Mouse (Mus musculus): ENCODE measurements around the gene Sergef.

The Sergef gene

GRCm38 (mm10) chr7:46616429-46617005, 23.1 kb downstream of the Sergef start:
- no peak for DNase-seq (ENCODE audit: low spot score)

GRCm38 (mm10) chr7:46615256-46615977, 24.2 kb downstream of the Sergef start:
- DNase-seq (ENCODE audit: low spot score): peak; percentile 79

DNA sequence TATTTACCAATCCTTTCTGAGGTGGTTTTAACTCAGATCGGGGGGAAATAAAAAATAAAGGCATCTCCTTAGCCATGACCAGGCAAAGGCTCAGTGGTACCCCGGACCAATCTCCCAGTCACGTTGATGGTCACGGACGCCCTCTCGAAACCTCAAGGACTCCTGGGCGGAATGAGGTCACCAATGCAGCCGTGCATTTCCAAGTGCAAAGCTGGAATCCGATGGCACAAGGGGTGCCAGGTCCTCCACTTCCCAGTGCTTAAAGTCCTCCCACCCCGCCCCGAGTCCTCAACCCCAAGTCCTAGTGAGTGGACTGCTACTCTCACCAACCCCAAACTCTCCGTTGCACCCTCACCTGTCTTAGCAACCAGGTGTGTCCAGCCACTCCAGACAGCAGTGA, 25.3 kb downstream of the Sergef start:
- peak; percentile 29 for DNase-seq (ENCODE audit: low spot score)

DNA sequence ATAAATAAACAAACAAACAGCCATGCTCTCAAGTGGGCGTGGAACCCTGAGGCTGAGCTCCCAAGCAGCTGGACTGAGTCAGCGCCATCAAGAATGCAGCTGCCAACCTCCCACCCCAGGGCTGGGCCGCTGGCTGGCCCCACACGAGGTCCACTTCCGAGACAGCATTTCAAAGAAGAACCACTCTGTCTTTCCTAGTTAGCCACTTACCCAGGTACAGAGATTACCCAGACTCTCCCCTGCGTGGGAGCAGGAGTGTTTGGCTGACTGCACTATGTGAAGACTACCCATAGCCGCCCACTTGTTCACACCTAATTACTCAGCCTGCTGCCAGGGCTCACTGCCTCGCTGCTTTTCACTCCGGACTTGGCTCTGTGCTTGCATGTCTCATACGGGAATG, 26.5 kb downstream of the Sergef start:
- DNase-seq (ENCODE audit: low spot score): no peak

GRCm38 (mm10) chr7:46612421-46612937, 27.1 kb downstream of the Sergef start:
- no peak for DNase-seq (ENCODE audit: low spot score)

DNA sequence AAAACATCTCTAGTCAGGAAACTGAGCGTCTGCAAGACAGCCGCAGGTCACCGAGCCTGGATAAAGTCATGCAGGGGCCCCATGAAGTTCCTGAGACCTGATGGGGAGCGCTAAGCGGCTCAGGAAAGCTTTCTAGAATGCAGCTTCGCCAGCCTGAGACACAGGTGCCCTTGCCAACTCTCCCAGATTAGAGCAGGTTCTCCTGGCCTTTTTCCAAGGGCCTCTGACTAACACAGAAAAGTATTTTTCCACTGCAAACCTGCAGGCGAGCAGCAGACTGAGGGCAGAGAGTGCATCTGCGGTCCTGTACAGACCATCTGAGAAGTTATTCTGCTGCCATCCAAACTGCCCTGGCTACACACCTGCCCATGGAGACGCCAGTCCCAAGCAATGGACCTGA, 27.6 kb downstream of the Sergef start:
- DNase-seq (ENCODE audit: low spot score): peak; percentile 71

- DNase-seq (ENCODE audit: low spot score): no peak
Measured at GRCm38 (mm10) chr7:46609317-46609716, 30.3 kb downstream of the Sergef start.

- DNase-seq (ENCODE audit: low spot score): peak; percentile 58
Measured at GRCm38 (mm10) chr7:46607428-46608055, 32.1 kb downstream of the Sergef start.

DNA sequence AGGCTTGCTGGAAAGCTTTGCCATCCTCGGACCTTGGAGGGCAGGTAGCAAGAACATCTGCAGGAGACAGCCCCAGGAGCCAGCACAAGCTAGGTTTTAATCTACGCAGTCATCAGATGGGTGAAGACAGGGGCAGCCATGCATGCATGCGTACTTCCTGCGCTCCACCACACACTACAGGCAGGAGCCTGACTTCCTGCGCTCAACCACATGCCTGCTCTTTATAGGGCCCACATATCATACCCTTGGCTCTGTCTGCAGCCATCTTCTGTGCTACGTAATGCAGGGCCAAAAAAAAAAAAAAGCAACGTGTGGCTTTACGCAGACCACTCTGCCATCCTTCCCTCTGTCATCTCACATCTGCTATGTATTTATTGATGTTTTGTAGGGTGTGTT, 32.6 kb downstream of the Sergef start:
- peak; percentile 16 for DNase-seq (ENCODE audit: low spot score)

GRCm38 (mm10) chr7:46606391-46607030, 33.1 kb downstream of the Sergef start:
- DNase-seq (ENCODE audit: low spot score): peak; percentile 65

DNA sequence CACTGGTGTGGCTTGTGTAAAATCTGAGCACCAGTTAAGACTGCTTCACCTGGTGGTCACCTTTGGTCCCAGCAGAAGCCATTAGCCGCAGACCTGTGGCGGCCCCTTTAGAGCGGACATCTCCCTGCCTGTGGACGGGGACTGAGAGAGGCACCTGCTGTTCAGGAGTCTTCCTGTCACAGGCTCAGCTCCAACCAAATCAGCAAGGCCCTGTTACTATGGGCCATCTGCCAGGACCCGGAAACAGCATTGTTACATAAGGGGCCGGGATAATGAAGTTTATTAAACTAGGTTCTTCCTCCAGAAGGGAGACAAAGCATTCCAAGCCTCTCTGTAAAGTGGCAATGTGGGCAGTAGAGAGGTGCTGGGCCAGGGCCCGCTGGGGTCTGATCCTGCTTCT, 36.6 kb downstream of the Sergef start:
- peak; percentile 30 for DNase-seq (ENCODE audit: low spot score)

GRCm38 (mm10) chr7:46602079-46602478, 37.5 kb downstream of the Sergef start:
- no peak for DNase-seq (ENCODE audit: low spot score)

DNA sequence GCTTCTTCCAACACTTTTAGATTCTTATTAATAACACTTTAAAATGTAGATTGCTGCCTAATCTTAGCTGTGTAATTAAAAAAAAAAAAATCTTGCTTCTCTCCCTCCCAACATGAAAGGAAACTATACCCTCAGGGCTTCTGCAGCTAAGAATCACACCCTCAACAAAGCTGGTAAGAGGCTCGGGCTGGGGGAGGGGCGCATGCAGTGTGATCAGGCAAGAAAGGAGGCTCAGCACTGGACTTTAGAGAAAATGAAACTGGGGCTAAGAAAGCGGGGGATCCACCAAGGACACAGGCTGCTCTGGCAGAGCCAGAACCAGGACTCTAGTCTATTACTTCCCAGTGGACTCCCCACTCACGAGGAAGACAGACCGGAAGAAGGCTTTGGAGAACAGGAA, 38.5 kb downstream of the Sergef start:
- DNase-seq (ENCODE audit: low spot score): no peak

GRCm38 (mm10) chr7:46597006-46597405, 42.6 kb downstream of the Sergef start:
- DNase-seq (ENCODE audit: low spot score): no peak

DNA sequence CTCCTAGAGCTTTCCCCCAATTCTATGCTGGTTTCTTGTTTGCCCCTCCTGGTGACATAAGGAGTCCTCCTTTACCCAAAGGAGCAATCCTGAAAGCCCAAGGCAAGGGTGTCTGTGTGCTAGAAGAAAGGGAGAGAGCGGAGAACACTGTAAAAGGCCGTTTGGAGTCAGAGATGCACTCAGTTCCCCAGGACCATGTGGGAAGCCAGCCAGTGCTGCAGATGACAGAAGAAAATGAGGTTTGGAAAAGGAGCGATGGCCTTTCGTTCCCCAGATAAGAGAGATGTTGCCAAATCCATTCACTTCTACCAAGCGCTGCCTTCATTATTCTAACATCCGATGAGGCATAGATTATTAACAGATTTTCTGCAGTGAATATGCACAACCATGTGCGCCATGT, 48.1 kb downstream of the Sergef start:
- DNase-seq (ENCODE audit: low spot score): no peak

DNA sequence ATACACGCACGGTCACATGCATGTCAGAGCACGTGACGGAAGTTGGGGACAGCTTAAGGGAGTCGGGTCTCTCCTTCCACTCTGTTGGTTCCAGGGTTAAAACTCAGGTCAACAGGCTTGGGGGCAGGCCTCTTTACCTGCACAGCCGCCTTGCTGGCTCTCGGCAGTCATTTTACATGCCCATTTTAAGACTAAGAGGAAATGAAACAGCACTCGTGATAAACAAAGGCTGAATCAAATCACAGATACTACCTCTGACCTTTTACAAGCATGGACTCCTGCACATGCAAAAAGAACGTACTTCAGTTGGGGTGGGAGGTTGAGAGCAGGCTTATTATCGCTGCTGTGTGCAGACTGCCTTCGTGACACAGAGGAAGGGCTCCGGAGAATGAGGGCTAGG, 50.4 kb downstream of the Sergef start:
- no peak for DNase-seq (ENCODE audit: low spot score)

- no peak for DNase-seq (ENCODE audit: low spot score)
Measured at GRCm38 (mm10) chr7:46588005-46588404, 51.6 kb downstream of the Sergef start.

GRCm38 (mm10) chr7:46587466-46587865, 52.1 kb downstream of the Sergef start:
- no peak for DNase-seq (ENCODE audit: low spot score)

GRCm38 (mm10) chr7:46586621-46587216, 52.9 kb downstream of the Sergef start:
- DNase-seq (ENCODE audit: low spot score): no peak

DNA sequence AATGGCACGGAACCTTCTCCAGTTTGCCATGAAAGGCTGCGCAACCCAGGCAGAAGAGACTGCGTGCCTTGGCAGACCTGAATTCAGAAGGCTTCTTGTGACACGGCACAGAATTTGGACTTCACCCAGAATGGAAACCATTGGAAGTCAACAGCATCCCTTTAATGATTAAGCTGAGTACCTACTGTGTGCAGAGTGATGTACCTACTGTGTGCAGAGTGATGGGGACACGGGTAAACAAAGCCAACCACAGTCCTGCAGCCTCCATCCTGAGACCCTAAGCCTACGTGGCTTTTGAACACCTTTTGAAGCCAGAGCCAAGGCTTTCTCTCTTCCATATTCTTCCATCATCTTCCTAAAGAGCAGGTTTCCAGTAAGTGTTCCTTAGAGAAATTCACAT, 56.9 kb downstream of the Sergef start:
- DNase-seq (ENCODE audit: low spot score): no peak

DNA sequence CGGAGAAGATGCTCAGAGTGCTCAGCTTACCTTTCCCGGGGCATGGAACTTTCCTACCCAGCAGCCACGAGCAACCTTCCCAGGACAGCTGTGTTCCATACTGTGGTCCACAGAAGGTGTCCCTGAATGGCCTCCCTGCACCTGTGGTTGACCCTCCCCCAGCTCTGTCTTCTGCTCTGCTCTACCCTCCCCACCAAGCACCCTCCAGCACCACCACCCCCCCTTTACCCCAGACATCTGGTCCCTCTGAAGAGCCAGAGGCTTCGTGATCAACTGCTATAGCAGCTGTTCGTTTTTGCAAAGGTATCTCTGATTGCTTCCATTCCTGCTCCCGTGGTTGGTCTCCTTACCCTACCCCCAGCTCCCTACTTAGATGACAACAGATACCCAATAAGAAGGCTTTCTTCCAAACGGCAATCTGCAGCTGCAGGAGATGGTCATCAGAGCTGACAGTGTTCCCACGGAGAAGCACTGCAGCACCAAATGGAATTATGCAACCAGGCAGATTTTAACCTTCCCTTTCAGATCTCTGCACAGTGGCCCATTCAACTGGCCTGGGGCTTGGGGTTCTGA, 58.2 kb downstream of the Sergef start:
- no peak for DNase-seq (ENCODE audit: low spot score)

DNA sequence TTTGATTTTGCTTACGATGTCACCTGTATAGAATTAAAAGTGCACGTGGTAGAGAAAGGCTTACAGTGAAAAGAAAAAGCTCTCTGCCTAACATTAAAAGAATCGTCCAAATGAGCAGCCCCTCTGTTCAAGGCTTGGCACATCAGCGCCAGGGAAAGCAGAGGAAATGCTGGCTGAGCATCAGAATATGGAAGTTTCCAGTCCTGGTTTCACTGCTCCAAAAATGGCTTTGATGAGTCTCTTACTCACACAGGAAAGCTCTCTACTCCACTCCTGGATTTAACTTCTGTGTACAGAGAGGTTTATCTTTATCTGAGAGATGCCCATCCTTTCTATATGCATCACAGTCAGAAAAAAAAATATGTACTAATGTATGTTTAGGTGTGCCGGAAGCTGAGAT, 61.5 kb downstream of the Sergef start:
- no peak for DNase-seq (ENCODE audit: low spot score)

Data from lung, postnatal 25 days (tissue).